Mouse (Mus musculus) liver, adult 2 months (tissue): ENCODE results near the gene Dlst.

Experiments used
- CTCF ChIP-seq: fragments of 200-500 bp; IDR thresholded peaks from 2 replicates; pipeline ENCODE4 v1.5.1; 2011; ENCODE audit warnings: low read depth, low read length, control low read depth
- POLR2A ChIP-seq: fragments of 200-500 bp; IDR thresholded peaks from 2 replicates; pipeline ENCODE4 v1.6.1; 2011; ENCODE audit warnings: low read length, control low read depth; ENCODE audit not compliant: insufficient read depth; ENCODE audit errors: extremely low read depth

DNA sequence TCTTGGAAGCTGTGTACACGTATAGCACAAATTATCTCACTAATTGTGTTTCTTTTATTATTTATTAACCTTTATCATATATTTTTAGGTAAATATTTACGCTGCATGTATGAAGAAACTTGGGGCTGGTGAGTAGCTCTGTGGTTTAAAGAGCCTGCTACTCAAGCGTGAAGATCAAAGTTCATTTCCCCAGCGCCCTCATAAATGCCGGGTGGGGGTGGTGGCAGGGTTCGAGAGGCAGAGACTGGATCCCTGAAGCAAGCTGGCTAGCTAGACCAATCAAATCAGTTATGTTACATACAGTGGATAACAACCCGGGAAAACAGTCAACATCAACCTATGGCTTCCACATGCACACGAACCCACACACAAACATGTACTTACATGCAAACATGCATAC, 7.5 kb upstream of the Dlst start:
- no peak for TF ChIP-seq CTCF
- no peak for TF ChIP-seq POLR2A
